Mouse (Mus musculus): ENCODE data around the gene Cdk17. TPM values are rescaled to one million over a fixed set of nuclear protein-coding genes. Genes with fewer than 3 reads are reported as not detected.

Cdk17 gene
- polyA plus RNA-seq, 1 experiment from 2014 or later, result 42.3 TPM

- ATAC-seq (ENCODE audit: low read depth), result no peak
- peaks cover 27% of the 10 kb centered on the region for H3K4me1 ChIP-seq (replicated peaks)
- no peaks in the 10 kb centered on the region for H3K9me3 ChIP-seq
- no peak overlapping the region for H3K9ac ChIP-seq
- H3K36me3 ChIP-seq, result no peaks in the 10 kb centered on the region
- no peaks in the 10 kb centered on the region for H3K27me3 ChIP-seq
- no peak overlapping the region for H3K4me2 ChIP-seq
- 87% methylated on average over 8 of the region's 8 CpGs for WGBS
- H3K4me3 ChIP-seq, result no peak overlapping the region
- no peak overlapping the region for H3K27ac ChIP-seq (replicated peaks)
These were observed 127.0 kb downstream of the Cdk17 start for GRCm38 (mm10) chr10:93287551-93288145.

- no peaks in the 10 kb centered on the region for H3K36me3 ChIP-seq
- H3K9me3 ChIP-seq, result no peaks in the 10 kb centered on the region
- H3K4me2 ChIP-seq, result no peak overlapping the region
- H3K27ac ChIP-seq (replicated peaks), result no peak overlapping the region
- no peak overlapping the region for H3K9ac ChIP-seq
- no peak overlapping the region for H3K4me3 ChIP-seq
- H3K27me3 ChIP-seq, result no peaks in the 10 kb centered on the region
- WGBS, result 67% methylated on average over 4 of the region's 4 CpGs
- H3K4me1 ChIP-seq (replicated peaks), result peaks cover 20% of the 10 kb centered on the region
- no peak for ATAC-seq (ENCODE audit: low read depth)
These were observed 127.7 kb downstream of the Cdk17 start for GRCm38 (mm10) chr10:93288336-93288735.

GRCm38 (mm10) chr10:93289404-93289803 is 128.7 kb downstream of the Cdk17 start:
- 37% methylated on average over 6 of the region's 6 CpGs for WGBS
- Histone ChIP-seq H3K4me2 (no peak overlapping the region), H3K9ac (no peak overlapping the region), H3K9me3 (no peaks in the 10 kb centered on the region), H3K36me3 (no peaks in the 10 kb centered on the region), H3K27me3 (no peaks in the 10 kb centered on the region), H3K27ac (replicated peaks) (no peak overlapping the region), H3K4me1 (replicated peaks) (peaks cover 19% of the 10 kb centered on the region), H3K4me3 (no peak overlapping the region)
- ATAC-seq (ENCODE audit: low read depth), result no peak

- H3K9ac ChIP-seq, result no peak overlapping the region
- 40% methylated on average over 7 of the region's 7 CpGs for WGBS
- H3K27ac ChIP-seq (replicated peaks), result no peak overlapping the region
- H3K9me3 ChIP-seq, result no peaks in the 10 kb centered on the region
- peak; percentile 45; the same call in 1 of the 2 replicates for ATAC-seq (ENCODE audit: low read depth)
- H3K4me2 ChIP-seq, result no peak overlapping the region
- H3K36me3 ChIP-seq, result no peaks in the 10 kb centered on the region
- H3K4me3 ChIP-seq, result no peak overlapping the region
- peaks cover 27% of the 10 kb centered on the region for H3K4me1 ChIP-seq (replicated peaks)
- no peaks in the 10 kb centered on the region for H3K27me3 ChIP-seq
These were observed 130.7 kb downstream of the Cdk17 start for GRCm38 (mm10) chr10:93291352-93291751.

- ATAC-seq (ENCODE audit: low read depth), result peak; percentile 45; the same call in 1 of the 2 replicates
- no peaks in the 10 kb centered on the region for H3K27me3 ChIP-seq
- no peak overlapping the region for H3K4me3 ChIP-seq
- no peak overlapping the region for H3K4me2 ChIP-seq
- H3K36me3 ChIP-seq, result no peaks in the 10 kb centered on the region
- no peaks in the 10 kb centered on the region for H3K9me3 ChIP-seq
- WGBS, result 4% methylated on average over 6 of the region's 6 CpGs
- H3K4me1 ChIP-seq (replicated peaks), result peaks cover 27% of the 10 kb centered on the region
- no peak overlapping the region for H3K27ac ChIP-seq (replicated peaks)
- no peak overlapping the region for H3K9ac ChIP-seq
These were observed 131.2 kb downstream of the Cdk17 start for GRCm38 (mm10) chr10:93291843-93292242.

GRCm38 (mm10) chr10:93293621-93294020 is 132.9 kb downstream of the Cdk17 start:
- no peak overlapping the region for H3K9ac ChIP-seq
- H3K4me3 ChIP-seq, result no peak overlapping the region
- H3K27ac ChIP-seq (replicated peaks), result no peak overlapping the region
- no peaks in the 10 kb centered on the region for H3K9me3 ChIP-seq
- WGBS, result 82% methylated on average over 7 of the region's 7 CpGs
- ATAC-seq (ENCODE audit: low read depth), result no peak
- no peaks in the 10 kb centered on the region for H3K27me3 ChIP-seq
- peaks cover 30% of the 10 kb centered on the region for H3K4me1 ChIP-seq (replicated peaks)
- no peaks in the 10 kb centered on the region for H3K36me3 ChIP-seq
- no peak overlapping the region for H3K4me2 ChIP-seq

GRCm38 (mm10) chr10:93294547-93295219 is 134.0 kb downstream of the Cdk17 start:
- WGBS, result 69% methylated on average over 20 of the region's 20 CpGs
- peak overlapping the region; percentile 28; the same call in 1 of the 2 replicates for H3K27ac ChIP-seq (replicated peaks)
- H3K9me3 ChIP-seq, result no peaks in the 10 kb centered on the region
- H3K4me2 ChIP-seq, result 0 out of 2 replicates have a peak overlapping the region, but pooled peaks have one; percentile 4
- H3K4me1 ChIP-seq (replicated peaks), result peaks cover 21% of the 10 kb centered on the region
- no peak overlapping the region for H3K9ac ChIP-seq
- no peaks in the 10 kb centered on the region for H3K27me3 ChIP-seq
- H3K4me3 ChIP-seq, result no peak overlapping the region
- no peak for ATAC-seq (ENCODE audit: low read depth)
- H3K36me3 ChIP-seq, result no peaks in the 10 kb centered on the region

- peaks cover 16% of the 10 kb centered on the region for H3K4me1 ChIP-seq (replicated peaks)
- 42% methylated on average over 5 of the region's 5 CpGs for WGBS
- no peak overlapping the region for H3K4me2 ChIP-seq
- no peak overlapping the region for H3K27ac ChIP-seq (replicated peaks)
- no peaks in the 10 kb centered on the region for H3K9me3 ChIP-seq
- ATAC-seq (ENCODE audit: low read depth), result no peak
- no peaks in the 10 kb centered on the region for H3K27me3 ChIP-seq
- H3K36me3 ChIP-seq, result no peaks in the 10 kb centered on the region
- H3K4me3 ChIP-seq, result no peak overlapping the region
- no peak overlapping the region for H3K9ac ChIP-seq
These were observed 137.1 kb downstream of the Cdk17 start for GRCm38 (mm10) chr10:93297774-93298173.

- H3K27me3 ChIP-seq, result no peaks in the 10 kb centered on the region
- H3K36me3 ChIP-seq, result no peaks in the 10 kb centered on the region
- H3K9ac ChIP-seq, result no peak overlapping the region
- H3K4me2 ChIP-seq, result no peak overlapping the region
- H3K27ac ChIP-seq (replicated peaks), result 0 out of 2 replicates have a peak overlapping the region, but pooled peaks have one; percentile 23
- 60% methylated on average over 7 of the region's 7 CpGs for WGBS
- ATAC-seq (ENCODE audit: low read depth), result no peak
- no peaks in the 10 kb centered on the region for H3K9me3 ChIP-seq
- H3K4me1 ChIP-seq (replicated peaks), result peaks cover 16% of the 10 kb centered on the region
- H3K4me3 ChIP-seq, result no peak overlapping the region
These were observed 137.5 kb downstream of the Cdk17 start for GRCm38 (mm10) chr10:93298208-93298607.

GRCm38 (mm10) chr10:93301831-93302230 is 141.2 kb downstream of the Cdk17 start:
- Histone ChIP-seq H3K9ac (no peak overlapping the region), H3K9me3 (no peaks in the 10 kb centered on the region), H3K36me3 (no peaks in the 10 kb centered on the region), H3K4me3 (no peak overlapping the region), H3K27me3 (no peaks in the 10 kb centered on the region), H3K4me1 (replicated peaks) (peaks cover 11% of the 10 kb centered on the region), H3K4me2 (no peak overlapping the region), H3K27ac (replicated peaks) (no peak overlapping the region)
- 81% methylated on average over 8 of the region's 8 CpGs for WGBS
- ATAC-seq (ENCODE audit: low read depth), result no peak

GRCm38 (mm10) chr10:93303231-93303630 is 142.6 kb downstream of the Cdk17 start:
- 77% methylated on average over 4 of the region's 4 CpGs for WGBS
- no peaks in the 10 kb centered on the region for H3K9me3 ChIP-seq

GRCm38 (mm10) chr10:93305946-93306345 is 145.3 kb downstream of the Cdk17 start:
- H3K27ac ChIP-seq (replicated peaks), result no peak overlapping the region
- WGBS, result 73% methylated on average over 6 of the region's 6 CpGs

More at GRCm38 (mm10) chr10:93303231-93303630, 142.6 kb downstream of the Cdk17 start:
- Histone ChIP-seq H3K27me3 (no peaks in the 10 kb centered on the region), H3K9ac (no peak overlapping the region), H3K27ac (replicated peaks) (no peak overlapping the region), H3K4me1 (replicated peaks) (peaks cover 6% of the 10 kb centered on the region), H3K4me2 (no peak overlapping the region), H3K4me3 (no peak overlapping the region), H3K36me3 (no peaks in the 10 kb centered on the region)
- ATAC-seq (ENCODE audit: low read depth), result no peak

More at GRCm38 (mm10) chr10:93305946-93306345, 145.3 kb downstream of the Cdk17 start:
- ATAC-seq (ENCODE audit: low read depth), result no peak
- H3K36me3 ChIP-seq, result no peaks in the 10 kb centered on the region
- no peaks in the 10 kb centered on the region for H3K9me3 ChIP-seq
- H3K9ac ChIP-seq, result no peak overlapping the region
- no peak overlapping the region for H3K4me3 ChIP-seq
- H3K4me1 ChIP-seq (replicated peaks), result peaks cover 22% of the 10 kb centered on the region
- no peaks in the 10 kb centered on the region for H3K27me3 ChIP-seq
- H3K4me2 ChIP-seq, result no peak overlapping the region; the same call in 1 of the 2 replicates

Measured in neural tube, embryonic 13.5 days (tissue).